Mouse (Mus musculus) thymus, adult 2 months (tissue): ENCODE data around the gene Ccdc146. TPM values are rescaled to one million over a fixed set of nuclear protein-coding genes. Genes with fewer than 3 reads are reported as not detected.

Source experiments
- DNase-seq: peaks from one replicate; pipeline ENCODE4 v3.0.0; 2021
- H3K27ac ChIP-seq: fragments of 200-500 bp; 2 replicates; pipeline ENCODE4 v1.5.1; 2012; ENCODE audit warnings: low read length, control low read depth; ENCODE audit not compliant: control insufficient read depth, insufficient read depth
- H3K27me3 ChIP-seq: fragments of 200-500 bp; 2 replicates; pipeline ENCODE4 v1.6.1; 2012; ENCODE audit warnings: mild to moderate bottlenecking, low read length, moderate library complexity, mixed read lengths; ENCODE audit not compliant: control insufficient read depth, insufficient read depth
- H3K36me3 ChIP-seq: fragments of 200-500 bp; 2 replicates; pipeline ENCODE4 v1.6.1; 2012; ENCODE audit warnings: mild to moderate bottlenecking, low read length, moderate library complexity; ENCODE audit not compliant: control insufficient read depth, insufficient read depth
- H3K4me1 ChIP-seq: fragments of 200-500 bp; replicated peaks from 2 replicates; pipeline ENCODE4 v1.6.1; 2012; ENCODE audit warnings: low read length; ENCODE audit not compliant: control insufficient read depth, insufficient read depth
- H3K4me3 ChIP-seq: fragments of 200-500 bp; 2 replicates; pipeline ENCODE4 v1.5.1; 2012; ENCODE audit warnings: mild to moderate bottlenecking, low read length, control low read depth, moderate library complexity; ENCODE audit not compliant: control insufficient read depth, insufficient read depth
- CTCF ChIP-seq: fragments of 200-500 bp; IDR thresholded peaks from 2 replicates; pipeline ENCODE4 v1.5.1; 2012; ENCODE audit warnings: mild to moderate bottlenecking, control low read depth, low read length, moderate library complexity, borderline replicate concordance; ENCODE audit not compliant: control insufficient read depth, poor library complexity, insufficient read depth; ENCODE audit errors: extremely low read depth
- POLR2A ChIP-seq: fragments of 200-500 bp; IDR thresholded peaks from 2 replicates; pipeline ENCODE4 v1.6.1; 2012; ENCODE audit warnings: mild to moderate bottlenecking, low read length, control low read depth, moderate library complexity; ENCODE audit not compliant: control insufficient read depth, poor library complexity, insufficient read depth; ENCODE audit errors: extremely low read depth
- WGBS: fragments of 180-500 bp; shearing (Covaris S2); methylation state at CpG from one replicate; pipeline ENCODE4 v1.1.7; 2018; 5-methylcytosine and 5-hydroxymethylcytosine counted together
- polyA plus RNA-seq: library from polyadenylated mRNA; depleted of rRNA; stranded (reverse); fragments of >200 nt; gene quantifications from 2 replicates; pipeline ENCODE4 v1.2.3, GENCODE M21; 2012

The Ccdc146 gene
- polyA plus RNA-seq, 1 experiment = not detected

- H3K4me3 ChIP-seq = no peak overlapping the region
- WGBS = 15% methylated on average over 1 of the region's 1 CpGs
- no peak overlapping the region for H3K27ac ChIP-seq
- no peaks in the 10 kb centered on the region for H3K36me3 ChIP-seq
- no peak for TF ChIP-seq CTCF
- TF ChIP-seq POLR2A = no peak
- H3K4me1 ChIP-seq = no peaks in the 10 kb centered on the region
- no peaks in the 10 kb centered on the region for H3K27me3 ChIP-seq
- no peak for DNase-seq
Measured at GRCm38 (mm10) chr5:21332119-21332518, 92.4 kb downstream of the Ccdc146 start.

- WGBS = 75% methylated on average over 5 of the region's 5 CpGs
- TF ChIP-seq POLR2A = no peak
- no peak for TF ChIP-seq CTCF
- H3K36me3 ChIP-seq = no peaks in the 10 kb centered on the region
- H3K4me3 ChIP-seq = no peak overlapping the region
- no peak overlapping the region for H3K27ac ChIP-seq
- DNase-seq = no peak
- no peaks in the 10 kb centered on the region for H3K4me1 ChIP-seq
- H3K27me3 ChIP-seq = no peaks in the 10 kb centered on the region
Measured at GRCm38 (mm10) chr5:21331656-21332055, 92.8 kb downstream of the Ccdc146 start.

GRCm38 (mm10) chr5:21329672-21330665, 94.5 kb downstream of the Ccdc146 start:
- no peaks in the 10 kb centered on the region; the same call in 1 of the 2 replicates for H3K4me1 ChIP-seq
- TF ChIP-seq CTCF (no peak), POLR2A (no peak)
- no peak for DNase-seq
- 85% methylated on average over 11 of the region's 11 CpGs for WGBS
- H3K36me3 ChIP-seq = no peaks in the 10 kb centered on the region
- H3K4me3 ChIP-seq = no peak overlapping the region
- H3K27me3 ChIP-seq = no peaks in the 10 kb centered on the region
- no peak overlapping the region for H3K27ac ChIP-seq

GRCm38 (mm10) chr5:21328560-21328959, 95.9 kb downstream of the Ccdc146 start:
- H3K27ac ChIP-seq = no peak overlapping the region
- H3K4me3 ChIP-seq = no peak overlapping the region
- no peak for TF ChIP-seq CTCF
- TF ChIP-seq POLR2A = no peak
- no peaks in the 10 kb centered on the region for H3K36me3 ChIP-seq
- H3K4me1 ChIP-seq = no peaks in the 10 kb centered on the region; the same call in 1 of the 2 replicates
- WGBS = 74% methylated on average over 1 of the region's 1 CpGs
- DNase-seq = no peak
- no peaks in the 10 kb centered on the region for H3K27me3 ChIP-seq

- H3K27ac ChIP-seq = no peak overlapping the region
- H3K27me3 ChIP-seq = no peaks in the 10 kb centered on the region
- DNase-seq = peak; percentile 80
- TF ChIP-seq CTCF (no peak), POLR2A (no peak)
- WGBS = 19% methylated on average over 1 of the region's 1 CpGs
- no peak overlapping the region for H3K4me3 ChIP-seq
- no peaks in the 10 kb centered on the region; the same call in 1 of the 2 replicates for H3K4me1 ChIP-seq
- no peaks in the 10 kb centered on the region for H3K36me3 ChIP-seq
Measured at GRCm38 (mm10) chr5:21326494-21326893, 98.0 kb downstream of the Ccdc146 start.

- Histone ChIP-seq H3K36me3 (no peaks in the 10 kb centered on the region), H3K4me3 (no peak overlapping the region), H3K27ac (no peak overlapping the region), H3K4me1 (no peaks in the 10 kb centered on the region; the same call in 1 of the 2 replicates), H3K27me3 (no peaks in the 10 kb centered on the region)
- TF ChIP-seq POLR2A = no peak
- TF ChIP-seq CTCF = no peak
- DNase-seq = no peak
- 93% methylated on average over 2 of the region's 2 CpGs for WGBS
Measured at GRCm38 (mm10) chr5:21320138-21320537, 104.3 kb downstream of the Ccdc146 start.

GRCm38 (mm10) chr5:21314696-21315095, 109.8 kb downstream of the Ccdc146 start:
- TF ChIP-seq CTCF (no peak), POLR2A (no peak)
- DNase-seq = no peak
- H3K36me3 ChIP-seq = no peaks in the 10 kb centered on the region
- H3K4me3 ChIP-seq = no peak overlapping the region
- WGBS = 93% methylated on average over 3 of the region's 3 CpGs
- H3K27ac ChIP-seq = no peak overlapping the region
- H3K4me1 ChIP-seq = 0 out of 2 replicates have a peak, but pooled peaks cover 2% of the 10 kb centered on the region
- no peaks in the 10 kb centered on the region for H3K27me3 ChIP-seq
